Mouse (Mus musculus) regulatory T cell (primary cell): ENCODE data around the gene Ube2cbp.

Experiments used
- in situ Hi-C: fragments of 300-600 bp; cut with MboI, MseI; formaldehyde crosslinking; loops from one replicate; pipeline ENCODE4 v1.15.1; 2025; ENCODE audit warnings: high pct_unique_total_duplicates

Gene Ube2cbp

DNA sequence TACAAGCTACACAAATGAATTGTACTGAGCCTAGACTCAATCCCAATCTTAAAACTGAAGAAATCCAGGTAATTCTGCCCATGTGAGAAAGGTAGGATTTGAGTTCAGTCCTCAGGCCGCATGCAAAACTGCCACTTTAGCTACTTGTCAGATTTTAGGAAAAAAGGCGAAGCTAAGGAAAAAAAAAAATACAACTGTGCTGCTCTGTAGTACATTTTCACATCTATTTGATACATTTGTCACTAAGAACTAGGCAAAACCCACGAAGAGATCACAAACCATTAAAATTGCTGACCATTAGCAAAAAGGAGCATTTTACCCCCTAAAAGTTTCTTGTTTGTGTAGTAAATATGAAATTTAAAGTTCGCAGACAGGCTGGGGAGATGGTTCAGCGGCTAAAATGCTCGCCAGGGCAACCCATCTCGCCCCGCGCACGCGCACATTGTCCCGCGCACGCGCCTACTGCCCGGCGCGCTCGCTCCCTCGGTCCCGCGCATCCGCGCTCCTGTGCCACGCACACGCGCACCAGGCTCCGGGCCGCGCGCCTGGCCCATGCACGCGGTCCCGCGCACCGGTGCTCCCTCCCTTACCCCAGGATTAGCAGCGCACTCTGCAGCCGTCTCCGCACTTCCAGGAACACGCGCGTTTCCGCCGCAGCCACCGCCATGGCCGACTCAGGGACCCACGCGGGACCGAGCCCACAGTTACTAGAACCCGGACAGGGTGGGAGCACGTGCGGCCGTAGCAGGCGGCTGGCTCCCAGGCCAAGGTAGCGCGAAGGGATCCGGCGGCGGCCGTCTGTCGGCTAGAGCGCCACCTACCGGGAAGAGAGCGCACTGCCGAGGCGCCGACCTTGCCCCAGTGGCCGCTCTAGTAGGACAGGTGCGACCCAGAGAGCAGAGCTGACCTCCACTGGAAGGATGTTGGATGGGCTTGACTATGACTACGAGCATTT lies at the start of gene Ube2cbp:
Ube2cbp (minus strand) TSS at position 800 of the 955 bp plus-strand sequence.
- in situ Hi-C loops: no loop called here

DNA sequence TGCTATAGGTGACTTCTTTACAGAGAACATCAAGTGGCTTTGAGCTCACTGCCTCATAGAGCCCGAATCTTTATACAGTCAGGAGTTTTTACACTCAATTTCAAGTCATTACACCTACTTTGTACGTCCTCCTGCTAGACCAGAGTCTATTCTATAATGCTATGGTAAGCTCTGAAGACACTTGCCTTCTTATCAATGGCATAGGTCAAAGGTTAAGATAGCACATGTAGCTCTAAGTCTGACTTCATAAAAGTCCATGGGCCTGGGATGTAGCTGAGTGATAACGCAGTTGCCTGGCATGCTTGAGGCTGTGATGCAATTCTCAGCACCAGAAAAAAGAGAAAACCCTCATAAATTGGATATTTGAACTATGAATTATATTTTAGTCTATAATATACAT lies 49.6 kb upstream of the Ube2cbp start:
- in situ Hi-C loops: no loop called here

DNA sequence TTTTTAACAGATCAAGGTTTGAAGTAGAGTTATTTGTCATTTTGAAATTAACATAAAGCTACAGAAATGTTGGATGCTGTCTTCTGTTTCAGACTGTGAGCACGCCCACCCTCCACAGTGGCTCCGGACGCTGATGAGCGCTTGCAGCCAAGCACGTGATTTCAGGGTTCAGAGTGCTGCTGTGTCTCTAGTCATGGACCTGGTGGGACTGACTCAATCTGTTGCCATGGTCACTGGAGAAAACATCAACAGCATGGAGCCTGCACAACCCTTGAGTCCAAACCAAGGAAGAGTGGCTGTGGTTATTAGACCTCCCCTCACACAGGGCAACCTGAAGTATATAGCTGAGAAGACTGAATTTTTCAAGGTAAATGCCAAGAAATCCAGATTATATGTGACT lies 49.0 kb upstream of the Ube2cbp start:
- in situ Hi-C loops: no loop called here

DNA sequence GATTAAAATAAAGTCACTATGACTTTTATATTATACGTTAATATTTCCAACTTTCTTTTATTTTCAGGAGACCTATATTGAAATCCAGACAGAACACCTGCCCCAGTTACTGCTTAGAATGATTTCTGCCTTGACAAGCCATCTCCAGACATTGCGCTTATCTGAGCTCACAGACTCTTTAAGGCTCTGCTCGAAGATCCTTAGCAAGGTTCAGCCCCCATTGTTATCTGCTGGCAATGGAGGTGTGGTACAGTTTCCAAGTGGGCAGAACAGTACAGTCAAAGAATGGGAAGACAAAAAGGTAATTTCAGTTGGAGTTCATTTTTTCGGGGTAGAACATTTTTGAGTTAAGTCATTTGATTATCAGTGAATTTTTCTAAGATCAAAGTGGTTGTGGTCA lies 42.7 kb upstream of the Ube2cbp start:
- in situ Hi-C loops: no loop called here

DNA sequence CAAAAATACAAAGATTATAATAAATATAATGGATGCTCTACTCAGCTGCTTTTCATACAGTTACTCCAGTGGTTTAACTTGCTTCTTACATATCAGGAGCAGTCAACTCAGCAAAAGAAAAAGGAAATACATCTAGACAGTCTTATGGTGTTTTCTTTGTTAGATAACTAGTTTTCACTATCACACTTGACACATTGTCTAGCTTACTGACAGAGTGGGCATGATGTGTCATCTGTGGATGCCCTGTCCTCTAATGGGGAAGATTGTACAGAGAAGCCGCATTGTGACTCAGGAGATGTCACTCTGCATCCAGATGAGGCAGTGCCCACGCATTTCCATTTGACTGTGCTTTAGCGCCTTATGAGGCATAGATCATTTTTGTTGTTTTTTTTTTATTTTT lies 34.3 kb upstream of the Ube2cbp start:
- in situ Hi-C loops: no loop called here

DNA sequence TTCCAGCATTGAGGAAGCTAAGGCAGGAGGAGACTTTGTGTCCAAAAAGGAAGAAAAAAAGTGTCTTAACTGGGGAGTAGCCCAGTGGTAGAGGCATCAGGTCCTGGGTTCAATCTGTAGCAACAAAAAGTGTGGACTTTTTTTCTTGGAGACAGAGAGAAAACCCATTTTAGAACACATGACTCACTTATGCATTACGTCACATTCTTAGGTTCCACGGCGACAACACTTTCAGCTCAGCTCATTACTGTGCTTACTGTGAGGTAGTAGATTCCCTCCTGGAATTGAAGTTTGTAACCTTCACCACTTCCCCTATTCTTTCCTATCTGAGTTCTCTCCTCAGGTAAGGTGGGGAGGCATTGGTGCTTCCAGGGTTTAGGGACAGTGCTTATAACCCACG lies 31.5 kb upstream of the Ube2cbp start:
- in situ Hi-C loops: no loop called here

DNA sequence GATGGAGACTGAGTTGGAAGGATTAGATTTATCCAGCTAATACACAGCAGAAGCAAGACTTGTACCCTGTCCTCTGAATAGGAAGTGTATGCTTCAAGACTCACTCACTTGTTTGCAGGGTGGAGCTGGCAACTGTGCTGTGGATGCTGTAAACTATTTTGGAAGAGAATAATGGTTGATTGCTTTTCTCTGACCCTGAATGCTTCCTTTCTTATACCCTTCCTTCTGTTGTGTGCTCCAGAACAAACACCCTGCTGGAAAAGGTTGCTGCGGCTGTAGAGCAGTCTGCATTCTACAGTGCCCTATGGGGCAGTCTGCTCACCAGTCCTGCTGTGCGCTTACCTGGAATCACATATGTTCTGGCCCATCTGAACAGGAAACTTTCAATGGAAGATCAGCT lies 27.0 kb upstream of the Ube2cbp start:
- in situ Hi-C loops: no loop called here

DNA sequence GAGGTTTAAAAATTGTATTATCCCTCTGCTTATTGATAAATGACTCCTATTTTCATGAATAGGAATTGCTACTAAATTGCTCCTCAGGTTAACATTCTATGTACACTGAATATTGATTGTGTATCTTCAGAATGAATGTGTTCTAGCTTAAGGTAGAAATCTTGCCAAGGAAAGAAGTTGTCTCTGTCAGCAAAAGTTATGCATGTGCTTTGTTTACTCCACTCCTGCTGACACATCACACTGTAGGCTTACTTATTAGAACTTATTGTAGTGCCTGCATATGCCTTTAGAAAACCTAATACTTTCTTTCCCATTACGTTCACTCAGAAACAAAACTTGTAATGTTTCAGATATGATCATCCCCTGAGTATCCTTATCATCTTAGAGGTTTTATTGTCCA lies 17.5 kb upstream of the Ube2cbp start:
- in situ Hi-C loops: no loop called here

DNA sequence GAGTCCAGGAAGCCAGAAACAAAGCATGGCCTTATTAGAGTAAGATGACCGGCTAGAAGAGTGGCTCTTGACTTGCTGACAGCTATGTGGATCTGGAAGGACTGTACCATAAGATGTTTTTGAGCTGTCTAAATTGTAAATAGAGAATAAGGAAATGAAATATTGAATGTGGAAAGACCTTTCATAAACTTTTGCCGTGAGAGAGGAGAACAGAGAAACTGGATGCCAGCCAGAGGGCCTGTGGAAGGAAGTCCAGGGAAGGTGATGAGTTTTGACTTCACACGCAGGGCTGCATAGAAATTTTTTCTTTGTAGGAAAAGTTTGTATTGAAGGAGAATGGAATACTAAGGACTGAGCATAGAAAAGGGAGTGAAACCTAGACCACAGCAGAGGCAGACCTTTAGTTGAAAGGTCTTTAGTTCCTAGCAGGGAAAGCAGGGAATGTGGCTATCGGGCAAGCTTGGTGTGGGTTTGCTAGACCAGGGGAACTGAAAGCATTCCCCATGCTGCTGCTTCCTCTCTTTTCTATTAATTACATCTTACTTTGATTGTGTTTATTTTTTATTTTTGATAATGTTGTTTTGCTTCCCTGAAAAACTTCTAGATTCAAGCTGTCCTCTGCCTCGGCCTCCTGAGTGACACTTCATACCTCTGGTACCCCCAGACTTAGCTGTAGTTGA lies 13.8 kb upstream of the Ube2cbp start:
- in situ Hi-C loops: no loop called here

DNA sequence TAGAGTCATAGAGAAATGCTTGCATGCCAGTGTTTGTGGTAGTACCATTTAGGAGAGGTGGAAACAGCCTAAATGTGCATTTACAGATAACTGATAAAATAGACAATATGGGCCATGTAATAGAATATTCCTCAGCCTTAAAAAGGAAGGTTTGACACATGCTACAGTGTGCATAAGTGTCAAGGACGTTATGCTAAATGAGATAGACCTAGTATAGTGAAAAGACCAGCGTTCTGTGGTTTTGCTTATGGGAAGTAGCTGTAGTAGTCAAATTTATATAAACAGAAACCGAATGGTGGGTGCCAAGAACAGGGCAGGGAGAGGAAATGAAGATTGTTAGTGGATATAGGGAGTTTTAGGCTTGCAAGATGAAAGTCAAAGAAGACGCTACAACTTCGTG lies 12.0 kb upstream of the Ube2cbp start:
- in situ Hi-C loops: no loop called here

DNA sequence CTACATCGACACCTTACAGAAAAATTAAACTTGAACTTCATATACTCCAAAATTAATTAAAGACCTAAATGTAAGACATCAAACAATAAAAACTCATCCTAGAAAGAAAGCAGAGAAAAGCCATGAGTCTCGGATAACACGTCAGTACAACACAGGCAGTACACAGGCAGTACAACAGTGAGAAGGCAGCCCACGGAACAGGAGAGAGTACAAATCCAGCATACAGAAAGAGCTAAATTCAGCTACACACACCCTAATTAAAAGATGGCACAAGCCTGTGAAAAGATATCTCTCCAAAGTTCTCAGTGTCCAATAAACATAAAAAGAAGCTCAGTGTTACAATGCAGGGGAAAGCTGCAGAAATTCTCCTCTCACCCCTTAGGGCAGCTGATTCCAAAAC lies 11.2 kb upstream of the Ube2cbp start:
- in situ Hi-C loops: no loop called here

DNA sequence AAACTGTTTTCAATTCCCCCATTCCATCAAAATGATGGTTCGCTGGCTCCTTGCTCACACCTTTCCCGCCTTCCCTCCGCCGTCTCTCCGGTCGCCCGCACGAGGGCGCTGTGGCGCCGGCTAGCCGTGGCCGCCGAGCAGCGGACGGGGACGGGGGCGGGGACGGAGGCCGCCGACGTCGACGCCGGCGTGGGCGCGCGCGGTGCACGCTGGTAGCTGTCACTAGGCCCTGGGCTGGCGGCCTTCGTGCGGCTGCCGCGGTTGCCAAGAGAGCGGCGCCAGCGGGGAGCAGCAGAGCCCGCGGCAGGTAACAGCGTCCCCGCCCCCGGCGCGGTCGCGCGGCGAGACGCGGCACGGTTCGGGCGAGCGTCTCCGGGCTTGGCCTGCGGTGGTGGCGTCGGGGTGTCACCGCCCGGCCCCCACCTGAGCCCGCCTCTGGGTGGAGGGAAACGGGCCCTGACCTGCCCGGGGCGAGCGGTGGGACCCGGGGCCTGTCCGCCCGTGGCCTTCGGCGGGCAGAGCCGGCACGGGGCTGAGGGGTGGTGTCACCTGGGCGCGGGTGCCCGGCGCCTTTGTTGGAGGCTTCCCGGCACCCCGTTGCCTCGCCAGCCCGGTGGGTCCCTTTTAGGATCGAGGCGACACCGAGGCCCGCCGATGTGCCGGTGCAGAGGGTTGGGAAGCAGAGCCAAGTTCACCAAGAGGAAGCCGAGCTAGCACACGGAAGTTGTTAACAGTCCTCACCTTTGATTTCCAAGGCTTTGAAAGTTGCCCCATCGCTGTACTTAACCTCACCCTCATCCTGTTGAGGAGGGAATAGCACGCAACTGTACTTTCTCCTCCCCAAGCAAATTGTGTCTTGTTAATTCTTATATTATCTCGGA lies 2.5 kb upstream of the Ube2cbp start, which contains the start of gene Dop1a:
Dop1a (plus strand) TSS at position 165 of the 881 bp plus-strand sequence.
- in situ Hi-C loops: no loop called here

DNA sequence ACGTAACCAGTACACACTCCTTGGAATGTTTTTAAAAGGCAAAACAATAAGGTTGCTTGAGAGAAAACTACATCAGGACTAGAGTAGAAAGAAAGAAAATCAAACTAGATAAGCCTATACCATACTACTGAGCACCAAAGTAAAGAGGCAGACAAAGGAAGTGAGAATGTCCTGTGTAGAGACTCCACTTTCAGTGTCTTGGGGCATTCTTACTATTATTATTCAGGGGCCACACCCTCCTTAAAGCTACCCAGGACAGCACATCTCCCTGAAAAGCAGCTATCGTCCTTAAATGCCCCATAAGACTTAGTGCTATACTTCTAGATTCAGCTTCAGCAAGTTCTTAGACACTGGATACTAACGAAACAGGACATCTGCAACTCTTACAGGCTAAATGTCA lies 11.1 kb downstream of the Ube2cbp start:
- in situ Hi-C loops: loop anchor here (10.0 kb wide), 1 partner anchor 669 kb away; no protein-coding TSS in a partner anchor

DNA sequence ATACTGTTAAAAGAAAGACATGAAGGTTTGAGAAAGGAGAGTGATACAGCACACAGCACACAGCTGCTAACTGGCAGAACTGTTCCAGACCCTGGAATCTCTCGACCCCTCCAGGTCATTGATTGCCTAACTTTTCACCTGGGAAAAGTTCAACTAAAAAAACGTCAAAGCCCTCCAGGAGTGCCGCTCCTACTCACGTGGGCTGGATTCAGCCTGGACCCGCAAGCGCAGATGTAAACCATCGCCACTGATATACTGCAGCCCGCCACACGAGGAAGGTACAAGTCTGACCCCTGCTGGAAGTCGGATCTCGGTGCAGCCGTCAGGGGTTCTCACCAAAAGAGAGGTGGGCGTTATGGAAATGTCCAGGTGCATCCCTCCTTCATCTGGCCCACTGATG lies 13.1 kb downstream of the Ube2cbp start:
- in situ Hi-C loops: loop anchor here (10.0 kb wide), 1 partner anchor 667 kb away; no protein-coding TSS in a partner anchor

DNA sequence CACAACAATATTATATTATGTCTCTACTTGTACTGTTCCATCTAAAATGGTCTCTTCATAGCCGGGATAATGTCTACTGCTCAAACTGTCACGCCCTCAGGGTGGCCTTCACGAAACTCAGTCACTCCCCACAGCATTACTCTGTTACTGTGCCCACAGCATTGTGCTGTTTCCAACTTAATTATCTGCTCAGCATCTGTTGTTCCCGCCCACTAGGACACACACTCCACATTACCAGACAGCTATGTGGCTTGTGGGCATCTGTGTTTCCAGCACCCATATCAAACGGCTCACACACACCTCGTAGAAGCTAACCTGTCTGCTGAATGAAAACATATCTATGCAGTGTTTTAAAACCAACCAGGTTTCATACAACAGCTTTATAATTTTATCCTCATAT lies 13.7 kb downstream of the Ube2cbp start:
- in situ Hi-C loops: loop anchor here (10.0 kb wide), 1 partner anchor 666 kb away; no protein-coding TSS in a partner anchor

DNA sequence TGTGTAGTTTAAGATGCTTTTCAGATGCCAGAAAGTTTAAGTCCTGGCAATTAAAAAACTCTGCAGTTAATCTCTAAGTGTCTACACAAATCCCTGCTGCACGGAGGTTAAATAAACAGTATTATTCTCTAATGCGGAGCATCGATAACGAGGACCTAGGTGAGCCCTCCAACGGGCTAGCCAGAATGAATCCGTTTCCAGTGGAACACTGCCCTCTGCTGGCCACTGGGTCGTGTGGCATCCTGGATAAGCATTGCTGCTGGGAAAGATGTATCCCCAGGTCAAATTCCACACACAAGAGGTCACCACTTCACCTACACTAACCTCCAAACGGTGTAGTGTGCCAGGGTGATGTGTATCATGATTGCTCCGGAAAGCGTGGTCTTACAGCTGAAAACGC lies 15.2 kb downstream of the Ube2cbp start:
- in situ Hi-C loops: loop anchor here (25.0 kb wide), 1 partner anchor 312 kb away; no protein-coding TSS in a partner anchor

DNA sequence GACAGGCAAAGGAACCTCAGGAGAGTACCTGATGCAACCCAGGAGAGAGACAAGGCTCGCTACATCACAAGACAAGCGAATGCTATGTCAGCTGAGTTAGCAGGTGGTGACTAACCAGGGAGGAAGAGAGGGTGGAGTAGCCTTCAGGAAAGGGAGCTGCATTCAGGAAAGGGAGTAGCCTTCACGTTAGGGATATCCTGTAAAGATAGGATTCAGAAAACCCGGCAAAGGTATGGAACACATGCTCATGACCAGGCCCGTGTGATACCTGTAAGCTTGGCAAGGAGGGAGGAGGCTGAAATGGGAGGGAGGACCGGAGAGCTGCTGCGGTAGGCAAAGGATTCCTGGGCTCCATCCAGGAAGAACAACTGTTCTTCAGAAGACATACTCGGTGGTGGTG lies 17.3 kb downstream of the Ube2cbp start:
- in situ Hi-C loops: loop anchor here (25.0 kb wide), 1 partner anchor 310 kb away; no protein-coding TSS in a partner anchor

DNA sequence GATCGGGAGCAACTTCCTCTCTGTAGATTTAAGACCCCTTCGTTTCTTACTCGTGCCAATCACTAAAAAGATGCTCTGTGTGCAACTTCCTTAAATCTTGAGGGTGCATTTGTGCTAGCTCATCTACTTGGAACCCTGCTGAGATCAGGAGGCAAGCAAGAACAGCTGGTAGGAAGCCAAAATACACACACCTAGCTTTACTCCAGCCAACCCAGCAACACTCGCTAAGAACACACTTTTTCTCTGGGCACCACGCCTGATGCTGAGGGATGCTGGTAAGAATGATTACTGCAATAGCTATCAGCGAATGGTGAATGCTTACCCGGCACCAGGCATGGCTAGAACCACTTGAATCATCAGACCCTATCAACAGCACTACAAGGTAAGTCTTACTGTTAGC lies 17.9 kb downstream of the Ube2cbp start:
- in situ Hi-C loops: loop anchor here (25.0 kb wide), 1 partner anchor 310 kb away; no protein-coding TSS in a partner anchor

DNA sequence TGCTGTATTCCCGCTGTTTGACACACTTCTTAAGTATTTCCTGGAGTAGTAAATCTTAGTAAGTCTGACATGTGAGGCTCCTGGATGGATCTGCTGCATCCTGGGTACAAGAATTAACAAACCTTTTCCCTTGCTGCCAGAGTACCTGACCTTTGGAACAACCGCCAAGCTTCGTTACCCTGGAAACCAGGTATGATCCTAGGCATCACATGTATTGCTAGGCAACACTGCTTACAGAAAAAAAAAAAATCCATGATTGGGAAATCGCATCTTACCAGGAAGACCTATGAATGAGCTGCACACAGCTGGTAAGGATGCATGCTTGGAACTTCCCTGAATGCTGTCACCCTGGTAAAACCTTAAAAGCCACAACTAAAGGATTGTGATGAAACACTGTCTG lies 22.5 kb downstream of the Ube2cbp start:
- in situ Hi-C loops: loop anchor here (25.0 kb wide), 1 partner anchor 305 kb away; no protein-coding TSS in a partner anchor

DNA sequence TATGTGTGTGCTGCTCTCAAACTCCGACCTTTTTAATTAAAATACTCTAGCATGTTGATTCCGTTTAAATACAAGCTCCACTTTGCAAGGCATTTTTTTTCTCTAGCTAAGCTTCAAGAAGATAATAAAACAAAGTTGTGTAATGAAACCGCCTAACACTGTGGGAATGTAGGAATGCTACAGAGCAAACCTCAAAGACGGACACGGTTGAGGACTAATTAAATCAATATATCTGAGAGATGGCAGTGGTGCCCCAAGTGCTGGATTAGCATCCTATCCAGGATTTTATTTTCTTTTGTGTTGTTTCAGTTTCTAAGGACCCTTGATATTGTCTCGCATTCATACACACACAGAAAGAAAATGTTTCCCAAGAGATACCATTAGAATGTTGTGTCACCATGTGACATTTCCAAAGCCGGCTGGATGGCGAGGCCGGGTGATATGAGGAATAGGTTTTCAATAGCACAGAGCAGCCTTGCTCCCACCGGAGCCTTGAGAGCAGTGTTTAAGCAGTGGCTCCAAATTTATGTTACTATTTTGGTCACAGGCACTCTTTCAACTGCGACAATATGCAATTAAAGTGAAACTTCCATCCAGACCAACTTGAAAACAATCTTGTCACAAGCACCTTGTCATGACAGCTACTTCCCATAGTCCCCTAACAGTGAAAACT lies 26.3 kb downstream of the Ube2cbp start:
- in situ Hi-C loops: loop anchor here (25.0 kb wide), 1 partner anchor 301 kb away; no protein-coding TSS in a partner anchor

DNA sequence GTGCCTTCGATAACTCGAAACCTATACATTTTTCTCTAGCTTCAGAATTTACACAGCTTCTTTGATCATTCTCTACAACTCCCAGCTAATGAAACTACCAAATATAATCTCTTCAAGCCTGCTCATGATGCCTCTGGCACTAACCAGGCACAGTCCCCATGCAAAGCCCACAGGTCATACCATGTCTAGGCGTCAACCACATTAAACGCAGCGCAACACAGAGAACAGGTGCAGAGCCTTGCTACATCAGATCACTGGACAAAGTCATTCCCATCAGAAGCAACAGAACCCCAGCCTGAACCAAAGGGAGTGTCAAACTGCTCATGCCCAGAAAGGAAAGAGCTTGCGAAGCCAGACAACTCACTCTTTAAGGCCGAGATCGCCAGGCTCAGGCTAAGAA lies 28.1 kb downstream of the Ube2cbp start:
- in situ Hi-C loops: loop anchor here (25.0 kb wide), 1 partner anchor 299 kb away; no protein-coding TSS in a partner anchor
